Mouse (Mus musculus): Measurements from ENCODE around the gene Sst.

DNA sequence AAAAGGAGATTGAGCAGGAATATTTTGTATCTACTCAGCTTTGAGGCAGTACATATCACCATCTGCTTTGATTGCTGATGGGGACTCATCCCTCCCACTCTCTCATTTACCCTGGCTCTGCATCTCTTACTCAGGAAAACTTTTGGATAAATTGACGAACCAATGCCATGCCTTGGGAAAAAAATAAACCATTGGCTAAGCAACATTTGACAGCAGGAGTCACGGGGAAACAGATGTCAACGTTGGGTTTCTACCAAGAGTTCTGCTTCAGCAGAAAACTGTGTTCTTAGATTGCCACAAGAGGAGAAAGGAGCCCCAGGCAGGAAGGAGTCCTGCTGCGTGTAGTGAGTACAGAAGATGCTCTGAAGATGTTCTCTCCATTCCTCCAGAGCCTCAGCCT, 9.3 kb upstream of the Sst start:
- TF ChIP-seq POLR2A (IDR thresholded peaks at IDR 0.05; ENCODE audit: extremely low read depth, insufficient read depth, low read length) (no peak), CTCF (IDR thresholded peaks at IDR 0.05; ENCODE audit: low read depth, low read length) (no peak)

All from liver, adult 2 months (tissue).